Mouse (Mus musculus): Measurements from ENCODE around the gene Eif1.
"Not testable (repeated sequence)": the region's sequence is repeated elsewhere in the genome, so short reads cannot be mapped to it uniquely, and the experiment has no call there.

The Eif1 gene

DNA sequence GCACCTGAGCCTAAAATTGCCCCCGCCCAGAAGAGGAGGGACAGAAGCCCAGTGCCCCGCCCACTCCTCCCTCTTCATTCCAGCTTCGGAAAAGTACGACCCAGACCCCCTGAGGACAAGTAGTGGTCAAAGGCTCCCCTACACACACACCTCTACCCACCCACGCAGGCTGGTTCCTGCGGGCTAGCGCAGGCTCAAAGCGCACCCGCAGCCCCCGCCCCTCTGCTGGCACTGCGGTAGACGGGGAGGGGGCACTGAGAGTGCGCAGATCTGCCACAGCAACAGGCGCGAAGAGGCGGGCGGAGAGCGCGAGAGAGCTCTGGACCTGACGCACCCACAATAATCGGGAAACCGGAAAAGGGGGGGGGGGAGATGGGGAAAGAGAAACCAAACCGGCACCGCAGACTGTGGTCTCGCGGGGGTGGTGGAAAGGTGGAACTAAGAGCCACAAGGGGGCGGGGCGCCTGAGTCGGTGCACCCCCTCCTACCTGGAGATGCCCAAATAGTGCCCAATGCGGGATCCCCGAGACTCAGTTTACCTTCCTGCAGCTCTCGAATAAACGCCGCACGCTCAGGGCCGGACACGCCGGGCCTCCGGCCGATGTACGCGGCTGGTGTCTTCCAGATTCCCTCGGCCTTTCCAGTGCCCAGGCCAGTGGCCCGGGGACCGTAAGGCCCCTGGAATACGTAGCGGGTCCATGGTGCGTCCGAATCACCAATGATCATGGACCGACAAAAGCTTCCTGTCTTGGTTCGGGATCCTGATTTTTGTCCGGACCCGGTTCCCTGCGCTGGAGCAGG is 35.7 kb downstream of the Eif1 start:
- peak; percentile 51 to 52 for DNase-seq

DNA sequence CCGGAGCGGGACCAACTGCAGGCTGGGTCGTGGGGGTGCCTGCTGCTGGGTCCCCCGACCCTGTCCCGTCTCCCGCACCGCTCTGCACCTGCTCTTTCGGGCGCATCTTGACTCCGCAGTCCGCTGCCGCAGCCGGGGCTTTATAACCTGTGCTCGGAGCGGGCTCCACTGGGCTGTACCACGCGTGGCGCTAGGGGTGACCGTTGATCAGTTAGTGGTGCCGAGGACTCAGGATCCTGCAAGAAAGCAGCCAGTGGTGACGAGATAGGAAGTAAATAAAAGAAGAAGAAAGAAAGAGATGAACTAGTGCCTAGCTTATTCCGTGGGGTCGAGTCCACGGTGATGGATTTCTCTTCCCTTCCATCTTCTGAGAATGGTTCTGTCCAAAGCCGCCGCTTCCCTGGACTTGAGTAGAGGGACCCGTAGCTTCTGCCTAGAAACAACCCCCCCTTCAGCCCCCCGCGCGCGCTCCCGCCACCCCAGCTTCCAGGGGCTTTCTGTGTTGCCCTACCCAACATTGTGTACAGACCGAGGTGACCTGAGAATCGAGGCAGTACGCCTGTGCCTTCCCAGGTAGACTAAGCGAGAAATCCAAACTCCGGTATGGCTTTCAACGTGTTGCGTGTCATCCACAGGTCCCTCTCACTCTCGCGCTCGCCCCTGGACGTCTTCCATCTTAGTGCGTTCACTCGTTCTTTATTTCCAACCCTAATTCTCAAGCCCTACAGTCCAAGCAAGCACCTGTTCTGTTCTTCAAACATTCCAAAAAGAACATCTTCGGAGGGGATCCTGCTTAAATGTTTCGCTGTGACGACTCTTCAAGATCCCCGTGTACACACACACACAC is 36.5 kb downstream of the Eif1 start, which contains the start of gene Hap1:
TSS of gene Hap1 (minus strand) at position 157 of the 847 bp plus-strand sequence.
- peak; percentile 80 to 88 for DNase-seq

DNA sequence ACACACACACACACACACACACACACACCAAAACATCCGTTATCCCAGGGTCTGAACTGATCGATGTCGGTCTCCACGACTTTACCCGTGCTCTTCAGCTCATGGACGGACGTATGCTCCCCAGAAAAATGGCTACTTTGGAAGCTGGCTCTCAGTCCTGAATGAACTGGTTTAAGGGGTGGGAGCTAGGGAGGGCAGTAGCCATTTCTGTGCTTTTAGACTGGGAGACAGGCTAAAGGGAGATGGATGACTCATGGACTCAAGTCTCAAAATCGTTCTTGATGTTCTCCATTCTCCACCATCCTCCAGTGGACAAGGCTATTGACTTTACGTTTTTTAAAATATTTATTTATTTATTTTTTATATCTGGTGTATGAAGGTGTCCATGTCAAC is 37.1 kb downstream of the Eif1 start:
- no peak for DNase-seq

DNA sequence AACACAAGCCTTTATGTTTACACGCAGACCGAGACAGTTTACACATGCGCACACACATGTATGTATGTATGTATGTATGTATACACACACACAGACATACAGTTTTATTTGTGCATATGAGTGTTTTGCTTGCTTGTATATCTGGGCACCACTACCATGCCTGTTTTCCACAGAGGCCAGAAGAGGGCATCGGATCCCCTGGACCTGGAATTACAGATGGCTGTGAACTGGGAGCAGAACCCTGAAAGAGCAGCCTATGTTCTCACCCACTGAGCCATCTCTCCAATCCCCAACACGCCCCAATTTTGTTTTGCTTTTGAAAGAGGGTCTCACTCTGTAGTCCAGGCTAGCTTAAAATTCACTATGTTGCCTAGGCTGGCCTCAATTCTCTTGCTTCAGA is 37.7 kb downstream of the Eif1 start:
- peak in 1 of 2 experiments; percentile 39 for DNase-seq

DNA sequence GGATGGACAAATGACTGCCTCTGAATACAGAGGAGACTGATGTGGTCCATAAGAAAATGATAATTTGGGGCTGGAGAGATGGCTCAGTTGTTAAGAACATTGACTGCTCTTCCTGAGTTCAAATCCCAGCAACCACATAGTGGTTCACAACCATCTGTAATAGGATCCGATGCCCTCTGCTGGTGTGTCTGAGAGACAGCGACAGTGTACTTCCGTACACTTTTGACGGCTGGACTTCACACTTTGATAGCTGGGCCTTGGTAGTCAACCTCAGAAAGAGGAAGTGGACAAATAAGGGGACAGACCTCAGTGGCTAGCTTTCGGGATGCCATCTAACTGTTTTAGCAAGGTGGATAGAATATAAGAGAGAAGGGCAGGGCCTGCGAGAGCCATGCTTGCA is 40.5 kb downstream of the Eif1 start:
- DNase-seq = no peak

DNA sequence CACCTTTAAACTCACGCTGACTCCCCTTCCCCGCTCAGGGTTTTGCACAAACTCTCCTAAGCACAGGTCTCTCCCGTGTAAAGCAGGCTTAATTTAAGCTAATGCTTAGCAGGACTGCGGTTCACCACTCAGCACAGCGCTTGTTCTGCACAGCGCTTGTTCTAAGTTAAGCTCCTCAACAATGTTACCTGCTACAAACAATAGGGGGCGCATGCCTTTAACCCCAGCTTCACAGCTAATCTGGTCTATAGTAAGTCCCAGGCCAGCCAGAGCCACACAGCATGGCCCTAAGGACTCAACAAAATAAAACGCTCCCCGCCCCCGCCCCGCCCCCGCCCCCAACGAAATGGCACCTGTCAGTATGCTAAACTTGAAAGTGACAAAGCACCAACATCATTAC is 41.4 kb downstream of the Eif1 start:
- not testable (repeated sequence) for DNase-seq

DNA sequence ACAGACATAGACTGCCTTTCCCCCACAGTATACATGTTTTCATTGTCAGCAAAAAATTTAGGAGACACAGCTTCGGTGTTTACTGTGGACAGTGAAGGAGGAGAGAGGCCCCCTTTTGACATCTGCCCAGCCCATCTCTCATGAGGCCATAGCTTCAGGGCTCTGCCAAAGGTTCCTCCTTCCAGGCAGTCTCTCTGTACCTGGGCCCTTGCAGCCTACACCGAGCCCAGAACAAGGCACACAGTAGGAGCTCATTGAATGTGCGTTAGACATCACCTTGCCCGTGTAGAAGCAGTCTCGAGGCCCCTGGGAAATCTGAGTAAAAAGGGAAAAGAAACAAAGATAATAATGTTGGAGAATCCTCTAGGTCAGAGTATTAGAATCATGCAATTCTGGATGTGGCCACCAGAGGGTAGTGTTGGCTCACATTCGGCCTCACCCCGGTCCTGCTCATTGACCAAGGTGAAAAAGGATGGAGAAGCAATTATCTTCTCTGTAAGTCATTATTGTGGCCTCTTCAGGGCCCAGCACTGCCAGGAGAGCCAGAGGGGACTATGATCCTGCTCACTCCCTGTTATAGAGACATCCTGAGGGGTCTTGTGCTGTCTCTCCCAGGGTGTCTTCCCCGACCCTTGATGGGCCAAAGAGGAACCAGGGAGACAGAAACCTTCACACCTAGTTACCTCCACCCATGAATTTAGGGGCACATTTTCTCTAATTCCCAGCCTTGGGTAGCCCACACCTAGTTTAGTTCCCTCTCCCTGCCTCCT is 42.7 kb downstream of the Eif1 start:
- DNase-seq = peak; percentile 83 to 89

DNA sequence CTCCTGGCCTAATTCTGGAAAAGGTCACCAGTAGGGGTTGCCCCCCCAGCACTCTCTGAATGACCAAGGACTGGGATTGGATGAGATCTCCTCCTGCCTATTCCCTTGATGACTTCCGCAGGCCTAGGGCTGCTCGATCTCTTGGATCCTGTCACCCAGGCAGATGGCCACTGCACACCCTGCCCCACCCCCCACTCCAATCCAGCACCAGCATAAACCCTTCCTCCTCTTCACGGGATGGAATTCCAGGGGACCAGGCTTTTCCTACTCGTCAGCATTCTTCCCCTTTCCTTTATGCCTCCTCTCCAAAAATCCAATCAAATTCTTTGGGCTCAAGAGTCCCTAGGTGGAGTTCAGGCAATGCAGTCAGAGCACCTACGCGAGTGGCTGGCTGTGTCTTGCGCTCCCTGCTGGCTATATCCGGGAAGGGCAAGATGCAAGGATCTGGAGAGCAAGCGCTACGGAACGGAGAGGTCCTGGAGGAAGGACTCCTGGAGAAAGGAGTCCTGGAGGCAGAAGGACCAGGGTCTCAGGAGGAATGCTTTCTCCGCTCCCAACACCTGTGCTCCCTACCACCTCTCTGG is 43.4 kb downstream of the Eif1 start:
- peak; percentile 82 to 85 for DNase-seq

DNA sequence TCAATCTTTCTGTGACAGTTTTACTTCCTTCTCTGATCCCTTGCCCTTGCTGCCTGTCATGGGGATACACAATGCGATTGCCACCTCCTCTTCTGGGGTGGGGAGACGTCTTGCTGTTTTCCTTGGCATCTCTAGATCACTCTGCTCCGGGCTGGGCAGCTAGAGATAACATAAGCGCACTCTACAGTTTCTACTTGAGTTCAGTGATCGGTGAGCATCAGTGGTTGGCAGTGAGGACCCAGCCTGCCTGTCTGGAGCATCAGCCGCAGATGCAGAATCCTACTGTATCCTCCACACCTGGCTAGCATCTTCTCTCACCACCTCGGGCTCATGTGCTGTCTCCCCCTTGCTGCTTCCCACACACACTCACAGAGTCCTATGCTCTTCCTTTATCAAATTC is 49.5 kb downstream of the Eif1 start:
- no peak for DNase-seq

DNA sequence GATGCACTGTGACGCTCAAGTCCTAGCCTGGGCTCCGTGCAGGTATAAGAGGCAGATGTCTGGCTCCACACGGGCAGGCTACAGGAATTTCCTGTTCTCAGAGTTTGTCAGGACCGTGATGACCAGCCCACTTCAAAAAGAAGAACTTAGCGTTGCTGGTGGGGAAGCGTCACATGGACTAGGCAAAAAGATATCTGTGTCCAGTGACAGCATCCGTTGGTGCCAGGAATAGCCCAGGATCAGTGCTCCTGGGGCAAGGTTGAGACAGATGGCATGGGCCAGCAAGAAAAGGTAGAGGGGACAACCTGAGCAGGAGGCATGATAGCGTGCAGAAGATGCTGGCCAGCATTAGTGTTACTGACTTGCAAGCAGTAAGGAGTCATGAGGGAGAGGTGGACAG is 50.1 kb downstream of the Eif1 start:
- DNase-seq = peak; percentile 58 to 68

Data from cerebellum, adult 18-20 months (tissue).